Mouse (Mus musculus) erythroblast, adult 5-6 weeks (primary cell): ENCODE data around the gene Ssbp3. TPM values are rescaled to one million over a fixed set of nuclear protein-coding genes. Genes with fewer than 3 reads are reported as not detected.

Source experiments
- ATAC-seq: replicated peaks from 2 replicates; pipeline ENCODE4 v1.8.0; 2016; ENCODE audit warnings: moderate number of reproducible peaks, mild to moderate bottlenecking, moderate TSS enrichment, inconsistent platforms; ENCODE audit not compliant: poor library complexity, low FRiP score, severe bottlenecking
- total RNA-seq, 2 experiments: library from RNA; stranded (forward) in 1 of 2; stranded (reverse) in 1 of 2; fragments of 150-400 nt in 1 of 2; fragments of 200-764, 138-1000 nt in 1 of 2; gene quantifications; 2 replicates each; pipeline versions ENCODE4 v1.2.3 to v1.2.4; 2015 to 2017; ENCODE audit warnings: low replicate concordance in 2 of 2

Ssbp3 gene
- 55.9 and 73.4 TPM in 2 replicates for total RNA-seq (2015; ENCODE audit: low replicate concordance)
- total RNA-seq (2017; ENCODE audit: low replicate concordance), result 49.8 and 56.6 TPM in 2 replicates

DNA sequence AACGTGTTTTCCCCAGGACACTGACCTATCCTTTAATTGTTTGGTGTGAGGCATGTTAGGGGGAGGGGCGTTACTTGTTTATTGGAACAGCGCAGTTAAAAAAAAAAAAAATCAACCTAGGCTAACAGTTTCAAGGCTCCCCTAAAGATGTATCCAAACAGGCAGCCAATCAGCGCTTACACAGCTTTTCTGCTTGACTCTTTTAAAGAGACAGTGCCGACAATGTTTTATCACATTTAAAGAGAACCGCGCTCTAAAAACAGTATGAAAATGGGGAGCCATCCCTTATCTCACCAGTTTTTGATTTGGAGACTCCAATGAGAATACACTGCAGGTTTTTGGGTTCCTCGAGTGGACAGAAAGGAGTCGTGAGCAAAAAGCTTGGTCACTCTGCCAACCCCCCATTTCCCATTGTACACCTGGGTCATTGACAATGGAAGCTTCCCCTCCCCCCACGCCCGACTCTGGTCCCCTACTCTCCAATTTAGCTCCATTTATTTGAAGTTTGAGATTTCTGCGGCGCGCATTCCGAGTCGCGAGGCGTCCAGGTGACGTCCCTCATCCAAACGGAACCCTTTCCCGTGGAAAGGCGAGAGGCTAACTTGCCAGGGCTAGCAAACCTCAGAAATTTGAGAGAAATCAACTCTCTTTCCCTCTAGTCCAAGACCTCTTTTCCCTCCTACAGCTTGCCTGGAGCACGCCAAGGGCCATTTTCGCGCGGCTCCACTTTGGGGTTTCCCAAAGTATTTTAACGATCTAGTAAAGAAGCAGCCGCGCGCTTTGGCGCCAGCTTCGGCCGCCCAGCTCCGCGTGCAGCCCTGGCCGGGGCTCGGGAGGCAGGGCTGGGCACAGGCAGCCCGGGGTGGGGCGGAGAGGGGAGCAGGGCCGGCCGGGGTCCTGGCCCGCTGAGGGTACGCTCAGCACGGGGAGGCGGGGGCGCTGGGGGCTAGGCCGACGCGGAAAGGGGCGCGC lies at the start of gene Ssbp3:
TSS of gene Ssbp3 (plus strand) at position 501 of the 972 bp plus-strand sequence.
- peak; percentile 60 for ATAC-seq

DNA sequence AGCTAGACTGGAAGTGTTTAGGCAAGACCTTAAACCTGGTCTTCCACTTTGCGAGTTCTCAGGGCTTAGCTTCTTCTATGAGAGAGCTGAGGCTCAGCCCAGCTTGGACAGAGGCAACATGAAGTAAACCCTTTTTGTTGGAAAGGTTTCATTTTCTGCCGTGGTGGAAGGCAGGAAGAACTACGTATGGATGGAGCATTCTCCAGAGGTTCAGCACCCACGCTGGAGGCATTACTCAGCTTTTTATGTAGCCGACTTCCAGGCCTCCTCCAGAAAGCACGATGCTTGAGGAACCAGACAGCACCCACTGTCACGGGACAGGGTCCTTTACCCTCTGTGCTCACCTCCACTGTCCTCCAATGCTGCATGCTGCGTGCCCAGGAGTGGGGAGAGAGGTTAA lies 48.6 kb upstream of the Ssbp3 start:
- no peak for ATAC-seq

DNA sequence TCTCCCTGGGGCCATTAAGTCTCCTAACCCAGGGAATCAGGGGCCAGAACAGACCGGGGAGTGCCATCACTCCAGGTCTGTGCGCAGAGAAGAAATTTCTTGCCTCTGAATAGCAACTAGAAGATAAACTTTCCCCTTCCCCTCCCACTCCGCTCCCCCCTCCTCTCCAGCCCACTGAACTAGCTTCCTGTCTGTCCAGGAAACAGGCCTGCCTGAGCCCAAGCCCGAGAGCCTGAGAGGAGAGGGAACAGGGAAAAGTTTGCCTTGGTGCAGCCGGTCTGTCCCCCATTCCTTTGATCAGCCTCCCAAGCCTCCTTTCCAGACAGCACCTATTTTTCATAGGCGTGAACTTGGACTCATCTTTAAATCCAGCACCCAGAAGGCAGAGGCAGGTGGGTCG lies 48.2 kb upstream of the Ssbp3 start:
- no peak for ATAC-seq

DNA sequence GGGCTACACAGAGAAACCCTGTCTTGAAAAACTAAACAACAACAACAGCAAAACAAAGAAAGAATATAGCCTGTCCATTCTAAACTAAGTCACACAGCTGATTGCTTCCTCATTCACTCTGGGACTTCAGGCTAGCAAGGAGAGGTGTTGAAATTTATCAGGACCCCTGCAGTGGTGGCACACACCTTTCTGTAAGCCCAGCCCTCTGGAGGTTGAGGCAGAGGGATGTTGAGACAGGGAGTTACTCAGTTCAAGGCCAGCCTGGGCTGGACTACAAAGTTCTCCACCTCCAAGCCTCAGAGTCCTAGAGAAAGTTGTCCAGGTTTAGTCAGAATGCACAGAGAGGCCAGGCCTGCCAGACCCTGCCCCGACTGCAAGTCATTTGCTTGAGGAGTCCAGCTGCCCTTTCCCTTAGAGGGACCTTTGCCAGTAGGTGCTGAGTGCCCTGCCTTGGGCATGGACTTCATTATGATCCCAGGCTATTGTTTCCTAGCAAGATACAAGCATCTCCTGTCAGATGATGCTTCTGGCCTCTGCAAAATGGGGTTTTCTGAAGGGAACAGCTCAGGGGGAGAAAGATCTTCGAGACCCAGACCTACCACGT lies 47.6 kb upstream of the Ssbp3 start:
- ATAC-seq, result no peak

DNA sequence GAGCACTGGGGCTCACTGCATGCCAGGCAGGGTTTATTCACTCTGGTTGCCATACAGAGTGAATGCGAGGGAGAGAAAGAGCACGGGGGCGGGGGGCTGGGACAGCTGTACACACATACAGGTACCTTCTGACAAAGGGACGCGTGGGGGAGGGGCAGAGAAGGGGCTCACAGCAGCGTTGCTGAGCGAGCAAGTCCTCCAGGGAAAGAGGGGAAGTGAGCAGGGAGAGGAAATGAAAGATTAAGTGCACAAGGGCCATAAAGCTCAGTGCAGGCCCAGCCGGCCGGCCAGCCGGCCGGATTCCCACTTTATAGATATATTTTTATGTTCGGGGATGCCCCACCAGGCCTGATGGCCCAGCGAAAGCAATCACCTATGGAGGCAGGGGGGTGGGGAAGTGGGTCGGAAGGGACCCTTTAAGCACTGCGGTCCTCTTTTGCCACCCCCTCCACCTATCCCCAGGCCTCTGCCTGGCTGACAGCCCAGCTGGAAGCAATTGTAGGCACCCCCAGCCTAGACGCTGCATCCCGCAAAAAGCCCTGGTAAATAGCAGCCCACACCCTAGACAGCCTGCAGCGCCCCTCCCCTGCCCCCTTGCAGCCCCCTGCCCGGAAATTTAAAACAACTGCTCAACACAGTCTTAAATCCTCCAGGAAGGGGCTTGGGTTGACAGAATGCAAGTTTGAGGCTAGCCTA lies 44.9 kb upstream of the Ssbp3 start:
- no peak for ATAC-seq

DNA sequence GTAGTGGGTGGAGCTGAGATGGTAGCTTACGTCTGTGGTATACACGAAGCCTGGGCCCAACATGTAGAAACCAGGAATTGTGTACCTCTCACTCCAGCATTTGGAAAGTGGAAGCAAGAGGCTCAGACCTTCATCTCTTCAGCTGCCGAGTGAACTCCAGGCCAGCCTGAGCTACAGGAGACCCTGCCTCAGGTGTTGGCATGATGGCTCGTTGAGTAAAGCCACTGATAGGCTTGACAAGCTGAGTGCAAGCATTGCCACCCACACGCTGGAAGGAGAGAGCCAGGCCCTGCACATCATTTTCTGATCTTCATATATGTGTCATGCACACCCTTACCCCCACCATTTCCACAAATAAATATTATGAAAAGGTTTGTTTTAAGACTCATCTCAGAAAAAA lies 44.1 kb upstream of the Ssbp3 start:
- ATAC-seq, result no peak

DNA sequence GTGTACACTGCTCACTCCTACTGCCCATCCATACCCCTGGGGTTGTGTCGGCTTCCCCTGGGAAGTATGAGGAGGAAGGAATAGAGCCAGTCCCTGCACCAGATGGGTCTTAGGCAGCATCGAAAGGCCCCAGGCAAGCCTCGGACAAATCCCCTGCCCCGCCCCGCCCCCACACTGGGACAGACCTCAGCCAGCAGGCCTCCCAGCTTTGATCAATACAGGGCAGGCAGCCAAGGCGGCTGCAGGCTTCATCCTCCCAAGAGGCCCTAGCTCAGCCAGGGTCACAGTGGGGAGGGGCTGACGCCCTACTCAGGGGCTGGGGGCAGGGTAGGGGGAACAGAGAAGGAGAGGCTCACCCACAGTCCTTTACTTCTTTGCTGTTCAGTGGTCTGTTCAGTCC lies 43.7 kb upstream of the Ssbp3 start:
- ATAC-seq, result no peak

DNA sequence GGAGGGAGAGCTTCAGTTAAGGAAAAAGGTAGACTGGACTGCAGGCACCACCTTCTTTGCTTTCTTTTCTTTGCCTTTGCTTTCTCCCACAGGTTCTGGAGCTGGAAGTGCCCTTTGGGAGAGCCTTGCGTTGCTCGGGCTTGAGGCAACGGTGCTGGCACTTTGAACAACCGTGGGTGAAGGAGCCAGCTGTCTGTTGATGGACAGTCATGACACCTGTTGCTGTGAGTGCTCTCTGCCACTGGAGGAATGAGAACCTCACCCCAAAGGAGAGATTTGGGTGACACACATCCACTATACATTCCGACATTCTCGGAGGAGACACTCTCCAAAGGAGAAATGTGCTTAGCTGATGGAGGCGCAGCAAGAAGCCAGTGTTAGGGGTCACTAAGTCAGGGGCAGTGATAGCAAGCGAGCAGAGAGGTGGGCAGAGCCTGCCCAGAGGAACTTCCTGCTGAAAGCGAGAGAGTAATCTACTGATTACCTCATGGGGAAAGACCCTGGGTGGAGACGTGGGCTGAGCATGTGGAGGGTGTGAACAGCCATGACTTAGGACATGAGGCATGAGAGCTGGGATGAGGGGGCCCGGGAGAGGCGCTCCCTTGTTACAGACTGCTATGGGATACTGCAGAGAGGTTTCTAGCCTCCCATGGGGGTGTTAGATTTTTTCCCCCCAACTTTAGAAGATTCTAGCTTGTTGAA lies 41.6 kb upstream of the Ssbp3 start:
- ATAC-seq, result no peak

DNA sequence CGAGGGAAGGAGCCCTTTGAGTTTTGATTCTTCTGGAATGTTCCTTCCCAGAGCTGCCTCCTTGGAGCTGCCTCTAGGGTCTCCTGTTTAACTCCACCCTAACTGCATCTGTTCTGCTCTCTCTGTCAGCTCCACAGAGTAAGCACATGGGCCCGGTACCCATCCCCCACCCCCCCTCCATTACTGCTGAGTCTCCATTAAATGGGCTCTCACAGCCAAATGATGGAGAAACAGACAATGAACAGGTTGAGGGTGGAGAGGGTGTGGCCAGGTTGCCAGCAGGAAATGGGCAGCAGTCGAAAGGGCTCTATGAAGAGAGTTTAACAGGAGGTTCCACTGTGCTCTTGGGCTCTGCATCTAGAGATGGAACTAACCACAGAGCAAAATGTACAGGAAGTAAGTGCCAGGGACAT lies 41.0 kb upstream of the Ssbp3 start:
- no peak for ATAC-seq

DNA sequence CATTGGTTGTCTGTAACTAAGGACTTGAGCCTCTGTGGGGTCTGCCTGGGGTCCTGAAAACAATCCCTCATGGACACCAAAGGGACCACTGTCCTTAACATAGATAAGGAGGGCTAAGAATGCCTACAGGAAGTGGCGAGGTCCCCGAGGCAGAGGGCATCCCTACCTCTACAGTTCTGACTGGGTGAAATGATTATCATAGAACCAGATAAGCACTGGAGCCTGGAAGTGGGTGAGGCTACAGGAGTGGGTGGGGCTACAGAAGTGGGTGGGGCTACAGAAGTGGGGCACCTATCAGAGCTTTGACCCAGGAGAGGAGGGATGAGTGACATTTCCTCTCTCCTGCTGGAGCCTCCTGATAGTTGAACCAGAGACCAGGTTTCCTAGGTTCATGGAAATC lies 39.9 kb upstream of the Ssbp3 start:
- ATAC-seq, result peak; percentile 83

DNA sequence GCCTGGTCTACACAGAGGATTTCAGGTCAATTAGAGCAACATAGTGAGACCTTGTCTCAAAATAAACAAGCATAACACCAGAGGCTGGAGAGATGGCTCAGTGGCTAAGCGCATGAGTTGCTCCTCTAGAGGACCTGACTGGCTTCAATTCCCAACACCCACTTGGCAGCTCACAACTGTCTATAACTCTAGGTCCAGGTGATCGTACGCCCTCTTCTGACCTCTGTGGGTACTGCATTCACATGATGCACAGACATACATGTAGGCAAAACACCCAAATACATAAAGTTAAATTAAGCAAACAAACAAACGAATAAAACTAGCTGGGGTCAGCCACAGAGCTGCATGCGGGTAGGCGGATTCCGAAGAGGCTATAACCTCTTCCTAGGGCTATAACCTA lies 36.0 kb upstream of the Ssbp3 start:
- no peak; the same call in 1 of the 2 replicates for ATAC-seq

DNA sequence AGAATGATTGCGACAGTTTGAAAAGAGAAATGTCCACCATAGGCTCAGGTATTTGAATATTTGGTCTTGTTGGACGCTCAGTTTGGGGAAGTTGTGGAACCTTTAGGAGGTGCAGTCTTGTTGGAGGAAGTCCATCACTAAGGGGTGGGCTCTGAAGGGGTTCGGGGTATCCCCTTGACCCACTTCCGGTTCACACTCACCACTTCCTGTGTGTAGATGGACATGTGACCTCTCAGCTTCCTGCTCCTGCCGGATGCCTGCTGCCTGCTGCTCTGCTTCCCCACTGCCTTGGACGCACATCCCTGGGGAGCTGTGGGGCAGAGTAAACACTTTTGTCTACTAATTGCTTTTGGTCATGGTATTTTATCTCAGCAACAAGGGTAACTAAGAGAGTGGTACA lies 29.4 kb upstream of the Ssbp3 start:
- ATAC-seq, result no peak

DNA sequence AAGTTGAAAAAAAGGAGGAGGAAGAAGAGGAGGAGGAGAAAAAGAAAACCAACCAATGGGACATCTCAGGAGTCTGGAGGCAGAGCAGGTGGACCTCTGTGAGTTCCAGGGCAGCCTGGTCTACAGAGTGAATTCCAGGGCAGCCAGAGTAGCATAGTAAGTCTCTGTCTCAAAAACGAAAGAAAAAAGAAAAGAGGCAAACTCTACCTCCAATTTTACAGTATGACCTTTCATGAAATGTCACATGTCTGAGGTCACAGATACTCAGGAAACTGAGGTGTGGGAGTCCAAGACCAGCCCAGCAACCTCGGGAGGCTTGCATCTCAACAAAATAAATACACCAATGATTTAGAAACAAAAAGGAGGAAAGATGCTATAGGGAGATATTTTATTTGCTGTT lies 27.4 kb upstream of the Ssbp3 start:
- ATAC-seq, result no peak

DNA sequence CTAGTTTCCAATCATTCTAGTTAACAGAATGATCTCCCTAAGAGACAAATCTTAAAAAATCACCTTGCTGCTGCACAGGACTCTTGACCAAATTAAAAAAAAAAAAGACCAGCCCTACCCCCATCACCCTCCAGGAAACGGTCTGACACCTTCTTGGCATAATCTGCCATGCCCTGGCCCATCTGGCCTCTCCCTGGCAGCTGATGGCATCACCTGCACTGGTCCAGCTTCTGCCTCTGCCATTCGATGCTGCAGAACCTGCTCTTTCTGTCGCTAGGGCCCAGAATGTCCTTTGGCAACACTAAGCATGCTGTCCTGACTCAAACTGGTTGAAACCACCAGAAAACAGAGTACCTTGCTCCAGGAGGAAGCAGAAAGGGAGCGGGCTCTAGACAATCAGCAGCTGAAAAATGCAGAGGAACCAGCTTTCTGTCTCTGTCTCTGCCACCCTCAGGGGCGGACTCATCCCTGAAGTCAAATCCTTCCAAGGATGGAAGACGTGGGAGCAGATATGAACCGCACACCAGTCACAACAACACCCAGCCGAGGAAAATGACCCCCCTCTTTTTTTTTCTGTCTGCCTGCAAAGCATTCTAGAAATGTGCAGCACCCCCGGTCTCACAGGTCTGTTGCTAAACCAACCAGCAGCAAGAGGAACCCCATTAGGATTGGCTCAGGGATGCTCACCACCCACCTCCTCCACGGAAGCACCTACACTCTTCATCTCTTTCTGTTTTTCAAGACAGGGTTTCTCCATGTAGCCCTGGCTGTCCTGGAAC lies 24.0 kb upstream of the Ssbp3 start:
- ATAC-seq, result no peak

DNA sequence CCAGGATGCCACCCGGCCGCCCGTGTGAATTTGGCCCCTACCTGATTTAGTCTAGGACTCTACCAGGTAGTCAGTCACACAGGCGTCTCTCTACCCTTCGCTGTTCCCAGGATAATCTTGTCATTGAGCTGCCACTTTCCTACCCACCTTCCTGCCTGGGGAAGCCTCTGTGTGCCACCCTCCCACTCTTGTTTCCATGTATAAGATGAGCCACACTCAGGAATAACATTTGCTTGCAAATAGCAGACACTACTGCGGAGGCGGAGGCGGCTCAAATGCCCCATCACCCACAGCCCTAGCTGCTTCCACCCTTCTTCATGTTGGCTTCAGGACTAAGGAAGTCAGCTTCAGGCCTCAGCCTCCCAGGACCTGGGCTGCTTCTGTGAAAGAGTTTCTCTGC lies 14.4 kb upstream of the Ssbp3 start:
- no peak for ATAC-seq

DNA sequence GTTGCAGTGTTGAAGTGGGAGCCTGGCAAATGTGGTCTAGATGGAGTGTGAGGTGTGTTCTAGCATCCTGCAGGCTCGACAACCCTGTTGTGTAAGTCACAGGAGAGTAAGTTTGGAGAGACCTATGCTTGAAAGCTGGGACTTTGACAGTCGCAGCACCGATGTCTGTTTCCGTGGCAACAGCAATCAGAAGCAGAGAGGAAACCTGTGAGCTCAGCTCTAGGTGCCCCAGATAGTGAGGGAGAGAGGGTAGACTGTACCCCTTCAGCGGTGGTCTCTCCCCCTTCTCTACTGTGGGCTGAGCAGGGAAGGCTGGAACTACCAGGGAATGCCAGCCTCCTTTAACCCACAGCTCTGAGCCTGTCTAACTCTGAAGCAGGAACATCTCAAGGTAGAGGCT lies 11.6 kb upstream of the Ssbp3 start:
- no peak for ATAC-seq

DNA sequence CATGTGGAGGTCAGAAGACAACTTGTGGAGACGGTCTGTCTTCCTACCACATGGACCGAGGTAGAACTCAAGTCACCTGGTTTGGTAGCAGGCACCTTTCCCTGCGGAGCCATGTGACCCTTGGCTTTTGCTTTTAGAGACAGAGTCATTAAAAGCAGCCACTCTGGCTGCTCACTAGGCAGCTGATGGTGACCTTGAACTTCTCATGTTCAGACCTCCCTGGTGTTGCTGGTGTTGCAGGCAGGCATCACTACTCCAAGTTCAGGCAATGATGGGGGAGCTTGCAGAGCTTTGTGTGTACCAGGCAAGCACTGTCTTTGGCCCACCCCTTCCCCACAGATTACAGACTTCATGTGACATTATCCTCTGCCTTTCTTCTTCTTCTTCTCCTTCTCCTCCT lies 11.0 kb upstream of the Ssbp3 start:
- ATAC-seq, result no peak

DNA sequence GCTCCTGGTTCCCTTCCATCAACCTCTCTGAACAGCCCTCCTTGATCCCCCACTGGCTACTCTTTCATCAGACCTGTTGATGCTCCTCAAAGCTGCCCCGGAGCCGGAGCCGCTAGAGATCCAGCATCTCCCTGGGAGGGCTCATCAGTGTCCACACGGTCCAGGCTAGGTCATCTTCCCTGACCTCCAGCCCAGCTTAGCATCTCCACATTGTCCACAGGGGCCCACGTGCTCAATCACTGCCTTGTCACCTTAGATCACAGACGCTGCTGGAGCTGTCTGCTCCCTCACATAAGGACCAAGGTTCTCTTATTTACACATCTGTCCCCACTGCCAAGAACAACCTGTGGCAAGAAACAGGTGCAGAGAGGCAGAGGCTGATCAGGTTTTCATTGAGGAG lies 9.8 kb upstream of the Ssbp3 start:
- ATAC-seq, result no peak

DNA sequence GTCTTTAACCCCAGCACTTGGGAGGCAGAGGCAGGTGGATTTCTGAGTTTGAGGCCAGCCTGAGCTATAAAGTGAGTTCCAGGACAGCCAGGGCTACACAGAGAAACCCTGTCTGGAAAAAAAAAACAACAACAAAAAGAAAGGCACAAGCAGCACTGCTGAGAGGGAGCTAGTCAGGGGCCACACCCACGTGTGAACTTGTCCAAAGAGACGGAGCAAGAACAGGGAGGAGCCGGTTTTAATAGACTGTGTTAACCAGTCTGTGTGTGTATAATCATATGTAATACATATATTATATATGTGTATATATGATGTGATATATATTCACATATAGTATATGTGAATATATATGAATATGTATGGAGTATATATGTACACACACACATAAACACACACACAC lies 8.9 kb upstream of the Ssbp3 start:
- ATAC-seq, result no peak
